Mouse (Mus musculus): ENCODE data around the gene Sema4a. TPM values are rescaled to one million over a fixed set of nuclear protein-coding genes. Genes with fewer than 3 reads are reported as not detected.

Gene Sema4a
- polyA plus RNA-seq (2015; fragmentation: Nextera tagmentation; extraction: Ambion mirVana) = 39.1 and 39.3 TPM in 2 replicates

DNA sequence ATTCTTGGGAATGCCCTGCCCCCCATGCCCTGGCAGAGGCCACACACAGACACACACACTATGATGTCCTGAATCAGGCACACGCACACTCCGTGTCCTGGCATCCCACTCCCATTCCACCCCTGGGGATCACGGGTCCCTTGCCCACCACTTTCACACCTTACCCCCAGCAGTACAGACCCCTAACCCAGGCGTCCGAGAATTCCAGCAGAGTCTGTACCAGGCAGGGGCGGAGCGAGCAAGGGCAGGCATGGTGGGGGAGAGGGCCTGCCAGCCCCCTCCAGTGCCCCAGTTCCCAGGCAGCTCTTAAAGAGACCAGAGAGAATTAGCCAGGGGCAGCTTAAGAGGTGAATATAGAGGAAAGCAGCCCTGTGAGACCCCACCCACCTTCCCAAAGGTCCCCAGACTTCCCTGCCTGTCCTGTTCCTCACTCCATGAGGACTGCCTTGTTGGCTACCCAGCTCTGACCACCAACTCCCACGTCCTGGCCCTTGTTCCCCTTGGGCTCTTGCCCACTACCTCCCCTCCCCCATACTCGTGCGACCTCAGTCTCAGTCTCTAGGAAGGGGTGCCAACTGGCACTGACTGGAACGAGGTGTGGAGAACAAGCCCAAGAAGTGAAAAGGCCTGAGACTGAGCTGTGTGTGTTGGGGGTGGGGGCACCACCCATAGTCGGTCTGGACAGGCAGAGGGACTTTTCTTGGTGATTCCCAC is at the start of gene Sema4a:
Gene Sema4a (minus strand): TSS at position 200 of the 714 bp plus-strand sequence.
- Histone ChIP-seq H3K9me3 (no peaks in the 10 kb centered on the region), H3K9ac (no peak within 1 kb of the TSS), H3K4me2 (no peak within 1 kb of the TSS), H3K27ac (no peak within 1 kb of the TSS), H3K36me3 (replicated peaks) (no peaks in the 10 kb centered on the region), H3K27me3 (replicated peaks) (no peaks in the 10 kb centered on the region), H3K4me1 (peaks cover 28% of the 10 kb centered on the region), H3K4me3 (no peak within 1 kb of the TSS)
- WGBS = 42% methylated on average over 12 of the region's 12 CpGs
- ATAC-seq (replicated peaks) = no peak

DNA sequence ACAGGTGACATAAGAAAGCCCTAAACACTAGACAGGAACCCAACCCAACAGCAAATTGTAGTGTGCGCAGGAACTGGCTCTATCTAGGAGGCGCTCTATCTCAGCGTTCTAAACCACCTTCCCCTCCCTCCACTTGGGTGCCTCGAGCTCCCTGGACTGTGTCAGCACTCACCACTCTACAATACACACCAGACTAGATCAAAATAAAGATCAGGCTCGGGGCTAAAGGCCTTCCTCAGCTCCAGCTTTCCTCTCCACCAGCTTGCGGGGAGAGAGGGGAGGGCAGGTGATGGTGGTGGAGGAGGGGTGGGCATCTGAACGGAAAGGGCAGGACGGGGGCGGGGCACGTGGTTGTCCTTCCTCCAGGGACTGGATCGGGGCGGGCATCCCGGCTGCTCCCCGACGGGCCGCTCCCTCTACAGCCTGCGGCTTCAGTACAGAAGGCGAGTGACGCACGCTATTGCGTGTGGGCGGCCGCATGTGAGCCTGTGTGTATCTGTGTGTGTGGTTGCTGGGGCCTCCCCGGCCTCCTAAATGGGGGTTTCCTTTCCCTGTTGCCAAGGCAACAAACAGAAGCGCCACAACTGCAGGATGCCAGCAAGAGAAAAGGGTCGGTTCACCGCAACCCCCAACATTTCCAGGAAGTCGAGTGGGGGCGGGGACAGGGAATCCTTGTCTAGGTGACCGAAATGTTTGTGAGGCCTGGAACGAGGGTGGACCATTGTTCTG is 48.9 kb upstream of the Sema4a start, which contains the start of gene Lmna:
Gene Lmna (minus strand): TSS at position 265 of the 729 bp plus-strand sequence.
- Histone ChIP-seq H3K9ac (peak within 1 kb of the TSS; percentile 45), H3K4me2 (peak within 1 kb of the TSS; percentile 56), H3K9me3 (no peaks in the 10 kb centered on the region), H3K27me3 (replicated peaks) (0 out of 2 replicates have a peak, but pooled peaks cover 1% of the 10 kb centered on the region), H3K27ac (peak within 1 kb of the TSS; percentile 87), H3K4me3 (peak within 1 kb of the TSS; percentile 37), H3K4me1 (peaks cover 27% of the 10 kb centered on the region), H3K36me3 (replicated peaks) (no peaks in the 10 kb centered on the region)
- WGBS = 1% methylated on average over 31 of the region's 31 CpGs
- peak; percentile 96 for ATAC-seq (replicated peaks)

- Histone ChIP-seq H3K9me3 (no peaks in the 10 kb centered on the region), H3K4me2 (peak overlapping the region; percentile 56), H3K27ac (peak overlapping the region; percentile 87), H3K4me1 (peaks cover 27% of the 10 kb centered on the region), H3K27me3 (replicated peaks) (0 out of 2 replicates have a peak, but pooled peaks cover 3% of the 10 kb centered on the region), H3K9ac (no peak overlapping the region; the same call in 1 of the 2 replicates), H3K4me3 (peak overlapping the region; percentile 37), H3K36me3 (replicated peaks) (no peaks in the 10 kb centered on the region)
- WGBS = 78% methylated on average over 3 of the region's 3 CpGs
- ATAC-seq (replicated peaks) = peak; percentile 19; the same call in 1 of the 2 replicates
Measured at GRCm38 (mm10) chr3:88509250-88509649, 48.3 kb upstream of the Sema4a start.

GRCm38 (mm10) chr3:88505765-88506164 is 44.8 kb upstream of the Sema4a start:
- WGBS = 60% methylated on average over 7 of the region's 7 CpGs
- H3K9me3 ChIP-seq = no peaks in the 10 kb centered on the region
- no peak for ATAC-seq (replicated peaks)
- no peak overlapping the region for H3K9ac ChIP-seq
- H3K27ac ChIP-seq = no peak overlapping the region
- peaks cover 44% of the 10 kb centered on the region for H3K4me1 ChIP-seq
- no peaks in the 10 kb centered on the region for H3K36me3 ChIP-seq (replicated peaks)
- no peak overlapping the region for H3K4me2 ChIP-seq
- 0 out of 2 replicates have a peak, but pooled peaks cover 8% of the 10 kb centered on the region for H3K27me3 ChIP-seq (replicated peaks)
- no peak overlapping the region for H3K4me3 ChIP-seq

- H3K4me1 ChIP-seq = peaks cover 40% of the 10 kb centered on the region
- H3K36me3 ChIP-seq (replicated peaks) = no peaks in the 10 kb centered on the region
- no peaks in the 10 kb centered on the region for H3K9me3 ChIP-seq
- H3K4me3 ChIP-seq = no peak overlapping the region
- no peak overlapping the region for H3K27ac ChIP-seq
- ATAC-seq (replicated peaks) = no peak
- 0 out of 2 replicates have a peak, but pooled peaks cover 8% of the 10 kb centered on the region for H3K27me3 ChIP-seq (replicated peaks)
- H3K4me2 ChIP-seq = no peak overlapping the region
- H3K9ac ChIP-seq = no peak overlapping the region
- 63% methylated on average over 6 of the region's 6 CpGs for WGBS
Measured at GRCm38 (mm10) chr3:88505081-88505480, 44.1 kb upstream of the Sema4a start.

DNA sequence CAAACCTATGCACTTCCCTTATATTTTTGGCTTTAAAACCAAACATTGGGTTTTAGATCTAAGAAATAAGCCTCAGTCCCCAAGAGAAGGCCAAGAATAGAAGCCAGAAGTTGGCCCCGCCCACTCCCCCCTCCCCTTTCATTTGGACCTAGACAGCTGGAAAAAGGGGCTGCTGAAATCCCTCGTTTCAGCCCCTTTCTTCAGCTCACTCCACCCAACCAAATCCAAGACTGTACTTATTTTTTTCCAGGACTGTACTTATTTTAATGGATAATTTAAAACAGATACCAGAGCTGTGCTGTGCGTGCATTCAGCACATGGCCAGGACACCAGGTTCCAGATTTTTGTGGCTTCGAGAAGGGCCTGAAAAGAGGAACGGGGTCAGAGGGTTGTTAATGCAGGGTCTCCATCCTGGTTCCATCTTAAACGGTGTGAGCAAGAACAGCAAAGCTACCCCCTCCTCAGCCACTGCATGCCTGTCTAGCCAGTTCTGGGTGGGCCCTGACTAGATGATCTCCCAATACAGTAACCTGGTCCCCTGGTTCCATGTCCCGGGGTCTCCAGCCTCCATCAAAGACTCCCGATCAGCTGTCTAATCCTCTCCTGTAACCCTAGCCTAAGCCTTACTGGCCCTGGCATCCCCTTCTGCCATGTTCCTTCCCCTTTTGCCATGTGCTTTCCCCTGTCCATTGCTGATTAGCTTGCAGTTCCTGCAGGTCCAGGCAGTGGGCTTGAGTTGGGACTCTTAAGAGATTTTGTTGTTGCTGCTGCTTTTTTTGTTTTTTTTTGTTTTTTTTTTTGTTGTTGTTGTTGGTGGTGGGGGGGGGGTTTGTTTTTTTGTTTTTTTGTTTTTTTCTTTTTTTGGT is 43.1 kb upstream of the Sema4a start:
- 0 out of 2 replicates have a peak, but pooled peaks cover 8% of the 10 kb centered on the region for H3K27me3 ChIP-seq (replicated peaks)
- no peak for ATAC-seq (replicated peaks)
- no peak overlapping the region for H3K4me3 ChIP-seq
- 46% methylated on average over 8 of the region's 8 CpGs for whole genome bisulfite sequencing
- no peaks in the 10 kb centered on the region for H3K36me3 ChIP-seq (replicated peaks)
- H3K9me3 ChIP-seq = no peaks in the 10 kb centered on the region
- peaks cover 33% of the 10 kb centered on the region for H3K4me1 ChIP-seq
- H3K27ac ChIP-seq = no peak overlapping the region
- H3K4me2 ChIP-seq = no peak overlapping the region; the same call in 1 of the 2 replicates
- H3K9ac ChIP-seq = no peak overlapping the region

GRCm38 (mm10) chr3:88503505-88503863 is 42.5 kb upstream of the Sema4a start:
- Histone ChIP-seq H3K9ac (peak overlapping the region; percentile 81), H3K27ac (peak overlapping the region; percentile 74; the same call in 1 of the 2 replicates), H3K4me2 (peak overlapping the region; percentile 92), H3K27me3 (replicated peaks) (0 out of 2 replicates have a peak, but pooled peaks cover 8% of the 10 kb centered on the region), H3K9me3 (no peaks in the 10 kb centered on the region), H3K4me1 (peaks cover 33% of the 10 kb centered on the region), H3K4me3 (peak overlapping the region; percentile 82), H3K36me3 (replicated peaks) (no peaks in the 10 kb centered on the region)
- peak; percentile 24; the same call in 1 of the 2 replicates for ATAC-seq (replicated peaks)
- 10% methylated on average over 4 of the region's 4 CpGs for WGBS

- peak; percentile 95 for ATAC-seq (replicated peaks)
- Histone ChIP-seq H3K36me3 (replicated peaks) (no peaks in the 10 kb centered on the region), H3K27me3 (replicated peaks) (0 out of 2 replicates have a peak, but pooled peaks cover 8% of the 10 kb centered on the region), H3K9me3 (no peaks in the 10 kb centered on the region), H3K4me1 (peaks cover 33% of the 10 kb centered on the region), H3K4me2 (peak overlapping the region; percentile 92), H3K4me3 (peak overlapping the region; percentile 82), H3K9ac (peak overlapping the region; percentile 81), H3K27ac (peak overlapping the region; percentile 74)
- WGBS = under 1% methylated on average over 55 of the region's 55 CpGs
Measured at GRCm38 (mm10) chr3:88502641-88503504, 41.9 kb upstream of the Sema4a start.

GRCm38 (mm10) chr3:88502031-88502571 is 41.1 kb upstream of the Sema4a start:
- ATAC-seq (replicated peaks) = no peak; the same call in 1 of the 2 replicates
- no peaks in the 10 kb centered on the region for H3K9me3 ChIP-seq

GRCm38 (mm10) chr3:88501366-88502030 is 40.5 kb upstream of the Sema4a start:
- no peak for ATAC-seq (replicated peaks)
- WGBS = 56% methylated on average over 6 of the region's 6 CpGs
- no peaks in the 10 kb centered on the region for H3K9me3 ChIP-seq
- H3K27ac ChIP-seq = no peak overlapping the region
- peak overlapping the region; percentile 92 for H3K4me2 ChIP-seq
- no peaks in the 10 kb centered on the region for H3K36me3 ChIP-seq (replicated peaks)
- H3K4me3 ChIP-seq = peak overlapping the region; percentile 82
- H3K27me3 ChIP-seq (replicated peaks) = 0 out of 2 replicates have a peak, but pooled peaks cover 8% of the 10 kb centered on the region
- peaks cover 33% of the 10 kb centered on the region for H3K4me1 ChIP-seq
- H3K9ac ChIP-seq = no peak overlapping the region

More at GRCm38 (mm10) chr3:88502031-88502571, 41.1 kb upstream of the Sema4a start:
- H3K36me3 ChIP-seq (replicated peaks) = no peaks in the 10 kb centered on the region
- 14% methylated on average over 11 of the region's 11 CpGs for WGBS
- H3K4me2 ChIP-seq = peak overlapping the region; percentile 92
- peaks cover 33% of the 10 kb centered on the region for H3K4me1 ChIP-seq
- H3K4me3 ChIP-seq = peak overlapping the region; percentile 82
- no peak overlapping the region for H3K27ac ChIP-seq
- H3K9ac ChIP-seq = peak overlapping the region; percentile 81
- 0 out of 2 replicates have a peak, but pooled peaks cover 8% of the 10 kb centered on the region for H3K27me3 ChIP-seq (replicated peaks)
